Mouse (Mus musculus) naive thymus-derived CD4-positive, alpha-beta T cell, adult 2 months (primary cell): ENCODE results near the gene Vmn1r126.
"Not testable (repeated sequence)": the region's sequence is repeated elsewhere in the genome, so short reads cannot be mapped to it uniquely, and the experiment has no call there.

Experiments used
- DNase-seq: peaks from one replicate; pipeline ENCODE4 v3.0.0-alpha.2; 2011; ENCODE audit warnings: low read depth

Gene Vmn1r126

GRCm38 (mm10) chr7:21301367-21301766 is at the start of gene Vmn1r126:
TSS of gene Vmn1r126 (minus strand) at chr7:21301467.
- not testable (repeated sequence) for DNase-seq

DNA sequence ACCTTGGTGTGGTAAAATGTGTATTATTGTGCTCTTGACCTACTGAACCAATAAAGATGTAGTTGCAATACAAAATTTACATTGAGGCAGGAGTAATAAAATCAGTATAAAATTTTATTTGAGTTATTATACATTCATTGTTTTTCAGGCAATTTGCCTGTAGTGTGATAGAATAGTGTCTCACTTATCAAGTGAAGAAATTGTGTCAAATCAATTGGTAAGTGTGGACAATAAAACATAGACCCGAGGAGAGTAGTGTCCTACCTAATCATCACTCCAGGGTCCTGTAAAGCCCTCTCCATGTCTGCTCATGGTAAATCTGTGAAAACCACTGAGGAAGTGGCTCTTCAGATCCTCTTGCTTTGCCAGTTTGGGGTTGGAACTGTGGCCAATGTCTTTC is 47.8 kb upstream of the Vmn1r126 start, which contains the start of gene Vmn1r128:
Gene Vmn1r128 (plus strand): TSS at position 301 of the 400 bp plus-strand sequence.
- DNase-seq, result not testable (repeated sequence)

DNA sequence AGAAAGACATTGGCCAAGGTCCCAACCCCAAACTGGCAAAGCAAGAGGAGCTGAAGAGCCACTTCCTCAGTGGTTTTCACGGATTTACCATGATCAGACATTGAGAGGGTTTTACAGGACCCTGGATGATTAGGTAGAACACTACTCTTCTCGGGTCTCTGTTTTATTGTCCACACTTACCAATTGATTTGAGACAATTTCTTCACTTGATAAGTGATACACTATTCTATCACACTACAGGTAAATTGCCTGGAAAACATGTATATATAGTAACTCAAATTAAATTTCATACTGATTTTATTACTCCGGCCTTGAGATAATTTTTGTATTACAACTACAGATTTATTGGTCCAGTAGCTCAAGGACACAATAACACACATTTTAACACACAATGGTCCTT is 18.5 kb upstream of the Vmn1r126 start, which contains the start of gene Vmn1r127:
Gene Vmn1r127 (minus strand): TSS at position 101 of the 400 bp plus-strand sequence.
- DNase-seq, result not testable (repeated sequence)

- not testable (repeated sequence) for DNase-seq
These were observed 29.4 kb downstream of the Vmn1r126 start, which contains the start of gene Vmn1r125 for GRCm38 (mm10) chr7:21271879-21272278. TSS of gene Vmn1r125 (plus strand) at chr7:21272179.

DNA sequence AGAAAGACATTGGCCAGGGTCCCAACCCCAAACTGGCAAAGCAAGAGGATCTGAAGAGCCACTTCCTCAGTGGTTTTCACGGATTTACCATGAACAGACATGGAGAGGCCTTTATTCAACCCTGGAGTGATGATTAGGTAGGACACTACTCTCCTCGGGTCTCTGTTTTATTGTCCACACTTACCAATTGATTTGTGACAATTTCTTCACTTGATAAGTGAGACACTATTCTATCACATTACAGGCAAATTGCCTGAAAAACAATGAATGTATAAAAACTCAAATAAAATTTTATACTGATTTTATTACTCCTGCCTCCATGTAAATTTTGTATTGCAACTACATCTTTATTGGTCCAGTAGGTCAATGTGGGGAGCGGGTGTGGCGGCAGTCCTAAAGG is 40.8 kb downstream of the Vmn1r126 start, which contains the start of gene Vmn1r124:
Gene Vmn1r124 (minus strand): TSS at position 101 of the 400 bp plus-strand sequence.
- not testable (repeated sequence) for DNase-seq
